23 mouse cellular contexts compared by ENCODE assay signal in genomic region chr3:52574341-52574740, GRCm38 (mm10).
"Had no signal": no experiment of that assay in that cellular context is flagged by ENCODE, and none has a peak within 500 bp of the region (broad histone marks: within the 10 kb centered on the region; RNA-seq: fewer than 3 reads in every experiment).

No protein-coding gene starts in this region.

- DNase-seq: gastrocnemius, adult 2 months; gastrocnemius, postnatal 10 days; gastrocnemius, postnatal 25 days; heart, postnatal 4 days; kidney, adult 18-20 months; kidney, postnatal 10 days; kidney, postnatal 25 days; kidney, postnatal 4 days; liver, embryonic 13.5 days had no signal

- H3K4me3 ChIP-seq: gastrocnemius, adult 2 months; heart, adult 2 months; heart, embryonic 10.5 days; heart, embryonic 12.5 days; hindbrain, embryonic 10.5 days; hindbrain, embryonic 12.5 days; intestine, embryonic 15.5 days; left cerebral cortex, adult 2 months; limb, embryonic 10.5 days; limb, embryonic 12.5 days; liver, embryonic 13.5 days had no signal

- H3K9ac ChIP-seq: heart, embryonic 12.5 days; hindbrain, embryonic 12.5 days; hindbrain, embryonic 14.5 days; intestine, embryonic 15.5 days; limb, embryonic 12.5 days; liver, embryonic 13.5 days had no signal

- H3K4me2 ChIP-seq: heart, embryonic 12.5 days; hindbrain, embryonic 12.5 days; hindbrain, embryonic 14.5 days; intestine, embryonic 15.5 days; limb, embryonic 12.5 days; liver, embryonic 11.5 days; liver, embryonic 13.5 days had no signal

- ATAC-seq: hindbrain, embryonic 16.5 days; inflammation-experienced regulatory T-cells, adult 6 months; intestine, embryonic 15.5 days; intestine, postnatal 0 days had no signal

- H3K4me1 ChIP-seq: heart, embryonic 10.5 days; heart, embryonic 12.5 days; hindbrain, embryonic 10.5 days; hindbrain, embryonic 12.5 days; intestine, embryonic 15.5 days; limb, embryonic 10.5 days; liver, embryonic 13.5 days had no signal

- H3K36me3 ChIP-seq: heart, embryonic 10.5 days; heart, embryonic 12.5 days; hindbrain, embryonic 10.5 days; hindbrain, embryonic 12.5 days; intestine, embryonic 15.5 days; limb, embryonic 10.5 days; limb, embryonic 12.5 days; liver, embryonic 13.5 days had no signal

- H3K27ac ChIP-seq: gastrocnemius, adult 2 months; heart, adult 2 months; heart, embryonic 10.5 days; hindbrain, embryonic 10.5 days; hindbrain, embryonic 12.5 days; hindbrain, embryonic 14.5 days; intestine, embryonic 15.5 days; limb, embryonic 10.5 days; limb, embryonic 12.5 days; liver, embryonic 13.5 days had no signal

- H3K9me3 ChIP-seq: heart, embryonic 10.5 days; heart, embryonic 12.5 days; hindbrain, embryonic 10.5 days; hindbrain, embryonic 12.5 days; intestine, embryonic 15.5 days; limb, embryonic 10.5 days; limb, embryonic 12.5 days; liver, embryonic 13.5 days had no signal

- H3K27me3 ChIP-seq: hindbrain, embryonic 12.5 days; intestine, embryonic 15.5 days; liver, embryonic 13.5 days had no signal
